Mouse (Mus musculus) spleen, postnatal 14 days (tissue): ENCODE results near the gene Psd4.

Experiments
- DNase-seq, 2 experiments: peaks; one replicate each; pipeline ENCODE4 v3.0.0; 2021 to 2022; ENCODE audit warnings: low spot score in 2 of 2

Psd4 gene

GRCm38 (mm10) chr2:24367030-24367894, at the start of gene Psd4:
Gene Psd4 (plus strand): TSS chr2:24367580.
- DNase-seq = peak in 1 of 2 experiments; percentile 48

GRCm38 (mm10) chr2:24317919-24318598, 49.3 kb upstream of the Psd4 start:
- DNase-seq = no peak

GRCm38 (mm10) chr2:24335333-24335732, 32.0 kb upstream of the Psd4 start:
- no peak for DNase-seq

GRCm38 (mm10) chr2:24336545-24336944, 30.8 kb upstream of the Psd4 start, which contains the start of gene Il1rn:
Gene Il1rn (plus strand): TSS chr2:24336853.
- DNase-seq = no peak

- no peak for DNase-seq
Measured at GRCm38 (mm10) chr2:24341395-24341885, 25.9 kb upstream of the Psd4 start.

- DNase-seq = no peak
Measured at GRCm38 (mm10) chr2:24344619-24345018, 22.8 kb upstream of the Psd4 start.

GRCm38 (mm10) chr2:24345056-24345455, 22.3 kb upstream of the Psd4 start:
- no peak for DNase-seq

- no peak for DNase-seq
Measured at GRCm38 (mm10) chr2:24347926-24348325, 19.5 kb upstream of the Psd4 start.

GRCm38 (mm10) chr2:24351159-24351558, 16.2 kb upstream of the Psd4 start:
- DNase-seq = no peak

- no peak for DNase-seq
Measured at GRCm38 (mm10) chr2:24353042-24353441, 14.3 kb upstream of the Psd4 start.

GRCm38 (mm10) chr2:24357642-24358041, 9.7 kb upstream of the Psd4 start:
- DNase-seq = peak in 1 of 2 experiments; percentile 10

- no peak for DNase-seq
Measured at GRCm38 (mm10) chr2:24359347-24359746, 8.0 kb upstream of the Psd4 start.

- DNase-seq = no peak
Measured at GRCm38 (mm10) chr2:24363818-24364217, 3.6 kb upstream of the Psd4 start.

- no peak for DNase-seq
Measured at GRCm38 (mm10) chr2:24366214-24366975, 985 bp upstream of the Psd4 start.

- DNase-seq = no peak
Measured at GRCm38 (mm10) chr2:24367895-24368261, 498 bp downstream of the Psd4 start.

- DNase-seq = no peak
Measured at GRCm38 (mm10) chr2:24378747-24379450, 11.5 kb downstream of the Psd4 start.

GRCm38 (mm10) chr2:24382456-24383230, 15.3 kb downstream of the Psd4 start:
- DNase-seq = no peak

GRCm38 (mm10) chr2:24383636-24384035, 16.3 kb downstream of the Psd4 start:
- DNase-seq = no peak

- DNase-seq = no peak
Measured at GRCm38 (mm10) chr2:24384393-24384792, 17.0 kb downstream of the Psd4 start.

GRCm38 (mm10) chr2:24385111-24385961, 18.0 kb downstream of the Psd4 start:
- DNase-seq = peak; percentile 55 to 68
